Mouse (Mus musculus): ENCODE measurements around the gene Dand5. TPM values are rescaled to one million over a fixed set of nuclear protein-coding genes. Genes with fewer than 3 reads are reported as not detected.
"Not testable (repeated sequence)": the region's sequence is repeated elsewhere in the genome, so short reads cannot be mapped to it uniquely, and the experiment has no call there.

The Dand5 gene
- polyA plus RNA-seq, 1 experiment = 6.7 TPM

GRCm38 (mm10) chr8:84832759-84833742 is 10.4 kb upstream of the Dand5 start:
- Histone ChIP-seq H3K36me3 (ENCODE audit: control insufficient read depth, insufficient read depth) (peaks cover 28% of the 10 kb centered on the region), H3K79me2 (ENCODE audit: control insufficient read depth, insufficient read depth) (peaks cover 9% of the 10 kb centered on the region), H3K4me2 (ENCODE audit: low read depth) (peak overlapping the region; percentile 68), H3ac (ENCODE audit: control insufficient read depth, insufficient read length) (peak overlapping the region; percentile 95), H3K27me3 (ENCODE audit: control insufficient read depth, insufficient read depth, insufficient read length) (no peaks in the 10 kb centered on the region), H3K4me3 (peak overlapping the region; percentile 79)
- TF ChIP-seq MAX (IDR thresholded peaks at IDR 0.05; ENCODE audit: low read depth) = no peak

- peak overlapping the region; percentile 95 for H3ac ChIP-seq (ENCODE audit: control insufficient read depth, insufficient read length)
- H3K79me2 ChIP-seq (ENCODE audit: control insufficient read depth, insufficient read depth) = peaks cover 9% of the 10 kb centered on the region
- TF ChIP-seq REST (IDR thresholded peaks at IDR 0.05; ENCODE audit: insufficient read depth, insufficient read length) (no peak), MAX (IDR thresholded peaks at IDR 0.05; ENCODE audit: low read depth) (no peak), POLR2AphosphoS2 (IDR thresholded peaks at IDR 0.05; ENCODE audit: insufficient read length, low read depth) (peak; percentile 91), TCF12 (IDR thresholded peaks at IDR 0.05; ENCODE audit: insufficient read depth, poor library complexity, severe bottlenecking) (no peak), SRF (IDR thresholded peaks at IDR 0.05; ENCODE audit: control insufficient read depth, insufficient read length, low read depth) (no peak), TCF3 (IDR thresholded peaks at IDR 0.05; ENCODE audit: insufficient read length, low read depth) (no peak), E2F4 (IDR thresholded peaks at IDR 0.05; ENCODE audit: insufficient read depth) (no peak), MYOG (IDR thresholded peaks at IDR 0.05; ENCODE audit: control insufficient read depth in 1 of 3, insufficient read depth in 1 of 3, insufficient read length in 2 of 3, low read depth in 2 of 3) (peak in 2 of 3 experiments; percentile 62 to 70), MYOD1 (IDR thresholded peaks at IDR 0.05; ENCODE audit: control insufficient read depth in 1 of 3, insufficient read length in 2 of 3, low read depth in 2 of 3) (peak in 2 of 3 experiments; percentile 15 to 24), POLR2A (IDR thresholded peaks at IDR 0.05; ENCODE audit: insufficient read length, low read depth) (peak; percentile 76), CEBPB (IDR thresholded peaks at IDR 0.05; ENCODE audit: insufficient read depth, poor library complexity, severe bottlenecking) (no peak), USF1 (IDR thresholded peaks at IDR 0.05; ENCODE audit: low read depth) (no peak)
- no peaks in the 10 kb centered on the region for H3K27me3 ChIP-seq (ENCODE audit: control insufficient read depth, insufficient read depth, insufficient read length)
- peak overlapping the region; percentile 68 for H3K4me2 ChIP-seq (ENCODE audit: low read depth)
- H3K4me3 ChIP-seq = peak overlapping the region; percentile 79
- H3K36me3 ChIP-seq (ENCODE audit: control insufficient read depth, insufficient read depth) = peaks cover 25% of the 10 kb centered on the region
These were observed 9.6 kb upstream of the Dand5 start for GRCm38 (mm10) chr8:84832034-84832717.

- Histone ChIP-seq H3K4me3 (peak within 1 kb of the TSS; percentile 79), H3K27me3 (ENCODE audit: control insufficient read depth, insufficient read depth, insufficient read length) (no peaks in the 10 kb centered on the region), H3K36me3 (ENCODE audit: control insufficient read depth, insufficient read depth) (peaks cover 18% of the 10 kb centered on the region), H3K79me2 (ENCODE audit: control insufficient read depth, insufficient read depth) (peaks cover 9% of the 10 kb centered on the region), H3ac (ENCODE audit: control insufficient read depth, insufficient read length) (peak within 1 kb of the TSS; percentile 95), H3K4me2 (ENCODE audit: low read depth) (peak within 1 kb of the TSS; percentile 68)
- TF ChIP-seq TCF3 (IDR thresholded peaks at IDR 0.05; ENCODE audit: insufficient read length, low read depth) = no peak
- no peak for TF ChIP-seq USF1 (IDR thresholded peaks at IDR 0.05; ENCODE audit: low read depth)
- TF ChIP-seq SRF (IDR thresholded peaks at IDR 0.05; ENCODE audit: control insufficient read depth, insufficient read length, low read depth) = no peak
- no peak for TF ChIP-seq POLR2AphosphoS2 (IDR thresholded peaks at IDR 0.05; ENCODE audit: insufficient read length, low read depth)
- no peak for TF ChIP-seq TCF12 (IDR thresholded peaks at IDR 0.05; ENCODE audit: insufficient read depth, poor library complexity, severe bottlenecking)
- TF ChIP-seq MYOD1 (IDR thresholded peaks at IDR 0.05; ENCODE audit: control insufficient read depth in 1 of 3, insufficient read length in 2 of 3, low read depth in 2 of 3) = no peak
- TF ChIP-seq CEBPB (IDR thresholded peaks at IDR 0.05; ENCODE audit: insufficient read depth, poor library complexity, severe bottlenecking) = no peak
- no peak for TF ChIP-seq MYOG (IDR thresholded peaks at IDR 0.05; ENCODE audit: control insufficient read depth in 1 of 3, insufficient read depth in 1 of 3, insufficient read length in 2 of 3, low read depth in 2 of 3)
- TF ChIP-seq MAX (IDR thresholded peaks at IDR 0.05; ENCODE audit: low read depth) = no peak
These were observed 8.9 kb upstream of the Dand5 start, which contains the start of gene Gadd45gip1 for GRCm38 (mm10) chr8:84831490-84831889. TSS of gene Gadd45gip1 (plus strand) at chr8:84831522.

GRCm38 (mm10) chr8:84826518-84826917 is 3.9 kb upstream of the Dand5 start:
- not testable (repeated sequence) for H3K4me3 ChIP-seq; H3K79me2 ChIP-seq (ENCODE audit: control insufficient read depth, insufficient read depth); H3K4me2 ChIP-seq (ENCODE audit: low read depth); H3K27me3 ChIP-seq (ENCODE audit: control insufficient read depth, insufficient read depth, insufficient read length); H3K36me3 ChIP-seq (ENCODE audit: control insufficient read depth, insufficient read depth); H3ac ChIP-seq (ENCODE audit: control insufficient read depth, insufficient read length)

- Histone ChIP-seq H3K27me3 (ENCODE audit: control insufficient read depth, insufficient read depth, insufficient read length) (no peaks in the 10 kb centered on the region), H3K36me3 (ENCODE audit: control insufficient read depth, insufficient read depth) (no peaks in the 10 kb centered on the region), H3K79me2 (ENCODE audit: control insufficient read depth, insufficient read depth) (no peaks in the 10 kb centered on the region), H3K4me2 (ENCODE audit: low read depth) (no peak overlapping the region), H3K4me3 (no peak overlapping the region), H3ac (ENCODE audit: control insufficient read depth, insufficient read length) (no peak overlapping the region)
- TF ChIP-seq TCF3 (IDR thresholded peaks at IDR 0.05; ENCODE audit: insufficient read length, low read depth) (no peak), E2F4 (IDR thresholded peaks at IDR 0.05; ENCODE audit: insufficient read depth) (no peak), REST (IDR thresholded peaks at IDR 0.05; ENCODE audit: insufficient read depth, insufficient read length) (no peak), MYOG (IDR thresholded peaks at IDR 0.05; ENCODE audit: control insufficient read depth in 1 of 3, insufficient read depth in 1 of 3, insufficient read length in 2 of 3, low read depth in 2 of 3) (no peak), POLR2AphosphoS2 (IDR thresholded peaks at IDR 0.05; ENCODE audit: insufficient read length, low read depth) (no peak), SRF (IDR thresholded peaks at IDR 0.05; ENCODE audit: control insufficient read depth, insufficient read length, low read depth) (no peak), MAX (IDR thresholded peaks at IDR 0.05; ENCODE audit: low read depth) (no peak), CEBPB (IDR thresholded peaks at IDR 0.05; ENCODE audit: insufficient read depth, poor library complexity, severe bottlenecking) (no peak), TCF12 (IDR thresholded peaks at IDR 0.05; ENCODE audit: insufficient read depth, poor library complexity, severe bottlenecking) (no peak), USF1 (IDR thresholded peaks at IDR 0.05; ENCODE audit: low read depth) (no peak), POLR2A (IDR thresholded peaks at IDR 0.05; ENCODE audit: insufficient read length, low read depth) (no peak), MYOD1 (IDR thresholded peaks at IDR 0.05; ENCODE audit: control insufficient read depth in 1 of 3, insufficient read length in 2 of 3, low read depth in 2 of 3) (no peak)
These were observed 3.0 kb upstream of the Dand5 start for GRCm38 (mm10) chr8:84825636-84826035.
